Mouse (Mus musculus) layer of hippocampus, postnatal 25 days (tissue): ENCODE results near the gene Krcc1. TPM values are rescaled to one million over a fixed set of nuclear protein-coding genes. Genes with fewer than 3 reads are reported as not detected.
"Not testable (repeated sequence)": the region's sequence is repeated elsewhere in the genome, so short reads cannot be mapped to it uniquely, and the experiment has no call there.

Experiments used
- DNase-seq, 2 experiments: peaks; one replicate each; pipeline ENCODE4 v3.0.0; 2022; ENCODE audit warnings: mixed read lengths in 2 of 2, low spot score in 1 of 2; ENCODE audit errors: extremely low spot score in 1 of 2
- total RNA-seq, 2 experiments: library from RNA; stranded (reverse); gene quantifications; 2 replicates each; pipeline ENCODE4 v1.2.3; 2021

Gene Krcc1
- total RNA-seq, 2 experiments from 2014 or later = 15.3 to 17.9 TPM

DNA sequence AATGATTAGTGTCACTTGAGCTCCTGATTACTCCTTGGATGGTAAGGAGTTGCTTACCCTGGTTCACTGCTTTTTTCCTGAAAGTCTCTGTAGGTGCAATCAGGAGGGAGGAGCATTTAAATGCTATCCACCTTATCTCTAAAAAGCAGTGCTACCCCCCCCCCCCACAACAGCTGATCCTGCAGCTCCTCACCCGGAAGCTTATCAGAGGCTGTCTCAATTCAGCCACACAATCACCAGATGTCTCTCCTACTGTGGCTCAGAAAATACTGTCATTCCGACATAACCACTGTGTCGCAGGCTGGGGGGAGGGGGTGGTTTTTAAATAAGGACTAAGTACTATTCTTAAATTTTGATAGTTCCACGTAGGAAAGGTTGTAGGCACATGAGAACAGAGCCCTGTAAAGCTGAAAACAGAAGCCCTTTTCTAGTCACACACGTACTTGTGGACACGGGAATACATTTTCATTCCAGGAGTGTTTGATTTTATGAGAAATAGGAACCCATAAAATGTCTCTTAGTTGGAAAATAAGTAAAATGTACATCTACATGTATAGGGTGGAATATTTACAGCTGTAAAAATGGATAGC, 11.3 kb upstream of the Krcc1 start:
- no peak for DNase-seq

GRCm38 (mm10) chr6:71261060-71261459, 10.4 kb upstream of the Krcc1 start:
- DNase-seq = no peak

- no peak for DNase-seq
Observed at GRCm38 (mm10) chr6:71262142-71262833, 9.2 kb upstream of the Krcc1 start.

- not testable (repeated sequence) for DNase-seq
Observed at GRCm38 (mm10) chr6:71267603-71268002, 3.9 kb upstream of the Krcc1 start.

DNA sequence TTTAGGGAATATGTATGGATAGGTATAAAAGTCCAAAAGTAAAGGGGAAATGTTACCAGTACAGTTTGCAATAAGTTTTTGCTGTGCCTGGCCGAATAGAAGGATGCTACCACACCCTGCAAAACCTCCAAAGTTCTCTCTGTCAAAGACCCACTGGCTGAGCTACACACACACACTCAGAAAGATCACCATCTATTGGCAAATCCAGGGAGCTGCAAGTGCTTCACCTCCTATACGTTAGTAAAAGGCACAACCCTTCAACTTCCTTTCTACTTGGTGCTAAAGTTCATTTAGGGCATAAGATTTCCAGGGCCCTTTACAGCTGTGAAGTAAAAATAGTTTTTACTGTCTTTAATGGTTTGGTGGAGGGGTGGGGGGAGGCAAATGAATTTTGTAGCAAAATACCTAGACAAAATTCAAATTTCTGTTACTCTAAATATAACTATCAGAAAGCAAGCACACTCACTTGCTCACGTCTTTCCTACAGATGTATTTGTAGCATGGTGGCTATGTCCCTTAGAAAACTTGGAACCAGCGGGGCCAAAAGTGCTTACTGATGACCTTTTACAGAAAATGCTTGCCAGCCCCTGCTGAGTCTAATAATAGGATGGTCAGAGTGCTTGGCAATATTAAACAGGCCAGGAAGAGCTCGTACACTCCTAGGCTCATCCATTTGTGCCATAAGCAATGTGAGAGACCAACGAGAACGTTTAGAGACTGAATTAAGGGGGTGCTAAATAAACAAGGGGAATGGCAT, 2.4 kb upstream of the Krcc1 start:
- DNase-seq = no peak

- not testable (repeated sequence) for DNase-seq
Observed at GRCm38 (mm10) chr6:71269686-71270050, 1.8 kb upstream of the Krcc1 start.

GRCm38 (mm10) chr6:71270301-71271056, 998 bp upstream of the Krcc1 start:
- DNase-seq = no peak

- no peak for DNase-seq
Observed at GRCm38 (mm10) chr6:71271057-71271388, 454 bp upstream of the Krcc1 start.

- no peak for DNase-seq
Observed at GRCm38 (mm10) chr6:71272316-71272741, 852 bp downstream of the Krcc1 start.

DNA sequence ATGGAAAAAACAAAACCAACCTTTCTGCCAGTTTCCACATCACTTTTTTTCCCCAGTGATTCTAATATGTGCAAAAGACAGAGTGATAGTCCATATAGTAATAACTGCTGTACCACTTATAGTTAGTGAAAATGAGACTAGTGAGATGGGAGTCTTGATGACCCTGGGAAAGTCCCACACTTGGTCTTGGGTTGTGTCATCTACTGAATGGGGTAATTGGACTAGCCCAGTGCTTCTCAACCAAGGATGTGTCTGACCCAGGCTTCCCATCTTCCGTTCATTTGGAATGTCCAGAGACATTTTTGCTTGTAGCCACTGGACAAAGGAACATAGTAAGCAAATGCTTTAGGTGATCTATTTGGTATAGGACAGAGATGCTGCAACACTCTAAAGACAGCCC, 2.2 kb downstream of the Krcc1 start:
- DNase-seq = no peak

DNA sequence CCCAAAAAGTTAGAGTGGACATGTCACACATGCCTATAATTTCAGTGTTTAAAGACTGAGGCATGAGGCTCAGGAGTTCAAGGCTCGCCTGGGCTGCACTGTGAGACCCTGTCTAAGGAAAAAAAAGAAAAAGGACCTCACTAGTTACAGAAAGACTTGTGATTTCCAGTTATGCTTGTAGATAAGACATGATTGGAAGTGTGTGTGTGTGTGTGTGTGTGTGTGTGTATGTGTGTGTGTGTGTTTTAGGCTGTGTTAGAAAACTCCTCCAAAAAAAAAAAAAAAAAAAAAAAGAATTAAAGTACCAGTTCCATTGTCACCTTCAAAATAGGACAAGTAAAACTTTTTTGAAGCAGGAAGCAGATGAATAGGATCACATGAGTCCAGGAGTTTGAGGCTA, 3.1 kb downstream of the Krcc1 start:
- no peak for DNase-seq

GRCm38 (mm10) chr6:71279418-71279817, 7.9 kb downstream of the Krcc1 start:
- no peak for DNase-seq

GRCm38 (mm10) chr6:71293509-71293908, 22.0 kb downstream of the Krcc1 start:
- no peak for DNase-seq

- no peak for DNase-seq
Observed at GRCm38 (mm10) chr6:71295303-71295702, 23.8 kb downstream of the Krcc1 start.

GRCm38 (mm10) chr6:71298051-71298450, 26.6 kb downstream of the Krcc1 start:
- no peak for DNase-seq

DNA sequence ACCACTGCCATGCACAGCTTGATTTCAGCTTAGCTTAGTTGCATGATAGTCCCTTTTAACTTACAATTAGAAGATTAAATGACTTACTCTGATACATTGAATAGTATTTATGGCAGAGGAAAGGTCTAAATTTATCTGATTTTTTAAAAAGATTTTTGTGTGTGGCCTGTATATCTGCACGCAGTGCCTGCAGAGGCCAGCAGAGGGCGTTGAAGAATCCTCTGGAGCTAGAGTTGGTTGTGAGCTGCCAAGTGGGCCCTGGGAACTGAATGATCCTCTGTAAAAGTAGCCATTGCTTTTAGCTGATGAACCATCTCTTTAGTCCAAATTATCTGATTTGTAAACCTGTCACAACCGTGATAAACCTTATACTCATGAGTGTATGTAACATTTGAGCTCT, 27.3 kb downstream of the Krcc1 start:
- DNase-seq = peak in 1 of 2 experiments; percentile 10

- no peak for DNase-seq
Observed at GRCm38 (mm10) chr6:71302097-71302731, 30.7 kb downstream of the Krcc1 start.

DNA sequence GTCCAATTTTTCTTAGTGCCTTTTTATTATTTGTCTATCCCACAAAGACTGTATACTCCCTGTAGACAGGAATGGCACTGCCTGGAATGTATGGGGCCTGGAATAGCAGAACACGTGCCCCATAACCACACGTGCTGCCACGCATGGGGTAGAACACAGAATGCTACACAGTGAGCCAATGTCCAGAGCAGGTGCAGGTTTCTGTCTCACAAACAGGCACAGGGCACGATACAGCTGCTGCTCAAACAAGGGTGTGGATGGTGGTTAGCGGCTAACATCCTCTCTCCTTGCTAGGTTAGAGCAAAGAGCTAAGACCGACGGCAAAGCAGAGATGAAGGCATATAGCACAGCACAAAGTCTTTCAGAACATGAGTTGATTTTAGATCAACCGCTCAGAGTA, 36.0 kb downstream of the Krcc1 start:
- DNase-seq = no peak

- no peak for DNase-seq
Observed at GRCm38 (mm10) chr6:71321826-71322283, 50.4 kb downstream of the Krcc1 start, which contains the start of gene Smyd1. Gene Smyd1, minus strand, starts transcription at chr6:71322233.

DNA sequence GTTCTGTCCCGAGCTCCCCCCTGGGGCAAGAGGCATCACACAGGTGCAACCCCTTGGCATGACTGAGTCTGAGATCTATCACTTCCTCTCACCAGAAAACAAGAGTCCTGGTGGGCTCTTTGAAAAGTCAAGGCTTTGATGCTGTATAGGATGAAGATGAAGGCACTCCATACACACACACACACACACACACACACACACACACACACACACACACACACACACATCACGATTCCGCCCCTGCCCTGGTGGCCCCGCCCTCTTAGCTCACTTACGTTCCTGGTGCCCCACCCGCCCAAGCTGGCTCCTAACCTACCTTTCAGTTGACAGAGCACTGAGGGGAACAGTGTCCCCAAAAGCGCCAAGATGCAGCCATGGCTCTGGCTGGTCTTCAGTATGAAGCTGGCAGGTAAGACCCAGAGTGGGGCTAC, 51.0 kb downstream of the Krcc1 start, which contains the start of gene Cd8b1:
Cd8b1 (plus strand) TSS at position 298 of the 431 bp plus-strand sequence.
- no peak for DNase-seq
